Mouse (Mus musculus) MEL (cell line): Measurements from ENCODE around the gene Spen. TPM values are rescaled to one million over a fixed set of nuclear protein-coding genes. Genes with fewer than 3 reads are reported as not detected.
A peak's percentile ranks its signal among the peaks of the same experiment; 100 is the strongest.

Experiments
- DNase-seq: peaks from one replicate; pipeline ENCODE4 v3.0.0; 2011; ENCODE audit warnings: low read depth, low spot score
- H3K27ac ChIP-seq: 2 replicates; pipeline ENCODE4 v1.5.1; 2012; ENCODE audit warnings: low read depth, mild to moderate bottlenecking, control low read depth, low read length, moderate library complexity; ENCODE audit not compliant: control insufficient read depth
- H3K27me3 ChIP-seq, 2 experiments: fragments of 150-350 bp in 1 of 2; sonication (generic) in 1 of 2; 2 replicates each; pipeline ENCODE4 v1.6.1; 2012; ENCODE audit warnings: low read length in 2 of 2, mild to moderate bottlenecking in 2 of 2, improper control_type of control experiment in 1 of 2, moderate library complexity in 1 of 2; ENCODE audit not compliant: insufficient read depth in 2 of 2, control insufficient read depth in 1 of 2
- H3K36me3 ChIP-seq, 2 experiments: 2 replicates each; pipeline ENCODE4 v1.6.1; 2012 to 2014; ENCODE audit warnings: low read length in 2 of 2, improper control_type of control experiment in 1 of 2, inconsistent platforms in 1 of 2, mild to moderate bottlenecking in 1 of 2; ENCODE audit not compliant: insufficient read depth in 2 of 2, control insufficient read depth in 1 of 2
- H3K4me1 ChIP-seq, 2 experiments: fragments of 150-350 bp in 1 of 2; sonication (generic) in 1 of 2; 2 replicates each; pipeline ENCODE4 v1.6.1; 2012; ENCODE audit warnings: low read length in 2 of 2, improper control_type of control experiment in 1 of 2, mild to moderate bottlenecking in 1 of 2; ENCODE audit not compliant: insufficient read depth in 2 of 2, control insufficient read depth in 1 of 2
- H3K4me3 ChIP-seq, 2 experiments: fragments of 150-350 bp in 1 of 2; sonication (generic) in 1 of 2; 2 replicates each; pipeline ENCODE4 v1.5.1; 2012; ENCODE audit warnings: low read depth in 2 of 2, low read length in 2 of 2, mild to moderate bottlenecking in 2 of 2, moderate library complexity in 2 of 2, control low read depth in 1 of 2, improper control_type of control experiment in 1 of 2; ENCODE audit not compliant: control insufficient read depth in 1 of 2, insufficient read depth in 1 of 2
- H3K79me2 ChIP-seq: 2 replicates; pipeline ENCODE4 v1.6.1; 2012; ENCODE audit warnings: mild to moderate bottlenecking, low read length, moderate library complexity; ENCODE audit not compliant: control insufficient read depth, poor library complexity, insufficient read depth
- H3K9ac ChIP-seq: 2 replicates; pipeline ENCODE4 v1.6.1; 2012; ENCODE audit warnings: low read depth, mild to moderate bottlenecking, control low read depth, low read length, moderate library complexity; ENCODE audit not compliant: control insufficient read depth, poor library complexity, severe bottlenecking
- H3K9me3 ChIP-seq: fragments of 150-350 bp; sonication (generic); replicated peaks from 2 replicates; pipeline ENCODE4 v1.6.1; 2012; ENCODE audit warnings: mild to moderate bottlenecking, low read length, improper control_type of control experiment, moderate library complexity; ENCODE audit not compliant: insufficient read depth
- CHD2 ChIP-seq: IDR thresholded peaks from 2 replicates; pipeline ENCODE4 v1.6.1; 2011; ENCODE audit warnings: low read length, improper control_type of control experiment
- ELF1 ChIP-seq: IDR thresholded peaks from 2 replicates; pipeline ENCODE4 v1.6.1; 2014; ENCODE audit warnings: low read depth, mild to moderate bottlenecking, inconsistent platforms, low read length, improper control_type of control experiment, moderate library complexity
- EP300 ChIP-seq, 2 experiments: IDR thresholded peaks; 2 replicates each; pipeline ENCODE4 v1.6.1; 2011; ENCODE audit warnings: improper control_type of control experiment in 2 of 2, low read length in 2 of 2, low read depth in 1 of 2, mild to moderate bottlenecking in 1 of 2
- ETS1 ChIP-seq: IDR thresholded peaks from 2 replicates; pipeline ENCODE4 v1.6.1; 2012; ENCODE audit warnings: low read depth, mild to moderate bottlenecking, inconsistent platforms, low read length, improper control_type of control experiment, moderate library complexity
- GATA1 ChIP-seq: IDR thresholded peaks from 2 replicates; pipeline ENCODE4 v1.6.1; 2011; ENCODE audit warnings: low read depth, low read length, improper control_type of control experiment
- JUND ChIP-seq: IDR thresholded peaks from 2 replicates; pipeline ENCODE4 v1.6.1; 2011; ENCODE audit warnings: low read depth, mild to moderate bottlenecking, improper control_type of control experiment, low read length
- KAT2A ChIP-seq: conservative IDR thresholded peaks from 2 replicates; pipeline ENCODE4 v1.6.1; 2012; ENCODE audit warnings: low read depth, low read length, improper control_type of control experiment, inconsistent platforms
- MAZ ChIP-seq: IDR thresholded peaks from 2 replicates; pipeline ENCODE4 v1.6.1; 2012; ENCODE audit warnings: low read depth, mild to moderate bottlenecking, inconsistent platforms, low read length, improper control_type of control experiment
- MEF2A ChIP-seq: IDR thresholded peaks from 2 replicates; pipeline ENCODE4 v1.6.1; 2014; ENCODE audit warnings: low read depth, mild to moderate bottlenecking, inconsistent platforms, low read length, improper control_type of control experiment; ENCODE audit not compliant: poor library complexity, insufficient replicate concordance, severe bottlenecking; ENCODE audit errors: extremely low read depth
- MXI1 ChIP-seq: IDR thresholded peaks from 2 replicates; pipeline ENCODE4 v1.6.1; 2011; ENCODE audit warnings: mild to moderate bottlenecking, low read depth, low read length, improper control_type of control experiment
- NRF1 ChIP-seq: IDR thresholded peaks from 2 replicates; pipeline ENCODE4 v1.6.1; 2014; ENCODE audit warnings: low read depth, mild to moderate bottlenecking, inconsistent platforms, low read length, improper control_type of control experiment, moderate library complexity; ENCODE audit not compliant: poor library complexity, insufficient read depth, severe bottlenecking
- POLR2A ChIP-seq, 2 experiments: IDR thresholded peaks; 2 replicates each; pipeline ENCODE4 v1.6.1; 2011 to 2012; ENCODE audit warnings: low read length in 2 of 2, mild to moderate bottlenecking in 2 of 2, control low read depth in 1 of 2, improper control_type of control experiment in 1 of 2, low read depth in 1 of 2, moderate library complexity in 1 of 2; ENCODE audit not compliant: control insufficient read depth in 1 of 2, insufficient read depth in 1 of 2, poor library complexity in 1 of 2
- POLR2AphosphoS2 ChIP-seq: IDR thresholded peaks from 2 replicates; pipeline ENCODE4 v1.6.1; 2011; ENCODE audit warnings: low read length, improper control_type of control experiment
- RAD21 ChIP-seq: IDR thresholded peaks from 2 replicates; pipeline ENCODE4 v1.6.1; 2011; ENCODE audit warnings: mild to moderate bottlenecking, low read depth, low read length, improper control_type of control experiment
- TAL1 ChIP-seq: IDR thresholded peaks from 2 replicates; pipeline ENCODE4 v1.6.1; 2012; ENCODE audit warnings: mild to moderate bottlenecking, inconsistent platforms, low read length, moderate library complexity, mixed read lengths
- TBP ChIP-seq: IDR thresholded peaks from 2 replicates; pipeline ENCODE4 v1.8.0; 2011; ENCODE audit warnings: low read depth, low read length, improper control_type of control experiment
- TCF12 ChIP-seq: IDR thresholded peaks from 2 replicates; pipeline ENCODE4 v1.6.1; 2014; ENCODE audit warnings: low read depth, mild to moderate bottlenecking, inconsistent platforms, low read length, improper control_type of control experiment, moderate library complexity
- USF1 ChIP-seq: IDR thresholded peaks from 2 replicates; pipeline ENCODE4 v1.6.1; 2014; ENCODE audit warnings: low read depth, mild to moderate bottlenecking, inconsistent platforms, low read length, improper control_type of control experiment, moderate library complexity
- ZC3H11A ChIP-seq: IDR thresholded peaks from 2 replicates; pipeline ENCODE4 v1.6.1; 2012; ENCODE audit warnings: low read depth, mild to moderate bottlenecking, inconsistent platforms, low read length, improper control_type of control experiment
- ZKSCAN1 ChIP-seq: IDR thresholded peaks from 2 replicates; pipeline ENCODE4 v1.6.1; 2012; ENCODE audit warnings: low read depth, mild to moderate bottlenecking, inconsistent platforms, low read length, improper control_type of control experiment, moderate library complexity
- ZMIZ1 ChIP-seq: IDR thresholded peaks from 2 replicates; pipeline ENCODE4 v1.6.1; 2012; ENCODE audit warnings: low read depth, mild to moderate bottlenecking, inconsistent platforms, low read length, improper control_type of control experiment, moderate library complexity
- ZNF384 ChIP-seq: IDR thresholded peaks from 2 replicates; pipeline ENCODE4 v1.6.1; 2012; ENCODE audit warnings: low read depth, mild to moderate bottlenecking, inconsistent platforms, low read length, improper control_type of control experiment
- polyA plus RNA-seq, 2 experiments: library from polyadenylated mRNA; stranded (reverse) in 1 of 2; unstranded in 1 of 2; fragments of >175 nt in 1 of 2; fragments of >200 nt in 1 of 2; gene quantifications; 2 replicates each; pipeline versions ENCODE4 v1.2.1 to v1.2.4; 2012; ENCODE audit warnings: low replicate concordance in 2 of 2, low read depth in 1 of 2; ENCODE audit not compliant: insufficient read length in 2 of 2, insufficient read depth in 1 of 2, missing spikeins in 1 of 2
- total RNA-seq: library from RNA; depleted of rRNA; stranded (reverse); fragments of 300-350 nt; gene quantifications from 2 replicates; pipeline ENCODE4 v1.2.3, GENCODE M21; 2012

The Spen gene
- total and polyA plus RNA-seq, 3 experiments: 11.9 to 102 (median 46.9) TPM

DNA sequence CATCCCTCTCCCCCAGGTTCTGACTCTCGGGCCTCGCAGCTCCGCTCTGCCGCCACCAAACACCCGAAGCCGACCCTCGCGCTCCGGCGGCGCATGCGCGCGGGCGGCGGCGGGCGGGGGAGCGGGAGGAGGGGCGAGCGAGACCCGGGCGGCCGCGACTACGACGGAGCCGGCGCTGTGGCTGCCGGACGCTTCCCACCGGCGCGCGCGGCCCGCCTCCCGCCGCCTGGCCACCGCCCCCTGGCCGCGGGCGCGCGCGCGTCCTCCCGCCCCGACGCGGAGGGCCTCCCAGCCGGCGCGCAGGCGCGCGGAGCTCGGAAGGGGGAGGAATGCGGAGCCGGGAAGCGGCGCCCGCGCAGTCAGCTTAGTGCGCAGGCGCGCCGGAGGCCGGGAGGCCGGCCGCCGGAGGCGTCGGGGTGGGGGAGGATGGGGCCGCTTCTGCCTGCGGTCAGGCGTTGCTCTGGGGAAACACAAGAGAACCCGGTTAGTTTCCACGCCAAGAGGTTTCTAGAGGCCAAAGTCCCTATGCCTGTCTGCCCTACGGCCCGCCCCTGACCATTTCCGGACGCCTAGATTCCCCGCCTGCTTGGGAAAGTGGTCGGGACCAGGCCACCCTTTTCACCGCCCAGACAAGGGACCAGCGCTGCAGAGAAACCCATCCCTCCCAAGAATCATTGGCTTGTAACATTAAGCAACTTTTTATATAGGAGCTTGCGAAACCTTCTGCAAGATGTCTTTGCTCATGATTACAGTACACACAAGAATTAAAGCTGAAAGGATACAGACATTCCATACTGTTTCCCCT, at the start of gene Spen (continued):
- no peak for TF ChIP-seq ZKSCAN1
- peak; percentile 36; the same call in 1 of the 2 replicates for TF ChIP-seq TBP
- no peak for TF ChIP-seq ZNF384
- peak; percentile 47 for TF ChIP-seq MXI1
- TF ChIP-seq, all 39 proteins: peak for 13

- DNase-seq: no peak
- Histone ChIP-seq H3K4me1 (peaks cover 2 to 13% of the 10 kb centered on the region in 2 experiments; a peak in 2 of 4 replicates), H3K9ac (no peak overlapping the region), H3K27me3 (no peaks in the 10 kb centered on the region), H3K4me3 (no peak overlapping the region), H3K36me3 (peaks cover 0 to 5% of the 10 kb centered on the region in 2 experiments; a peak in 2 of 4 replicates), H3K79me2 (no peaks in the 10 kb centered on the region)
- TF ChIP-seq USF1 (no peak), MAZ (no peak), EP300 (IDR thresholded peaks at IDR 0.05; ENCODE audit: low read depth in 1 of 2, low read length in 2 of 2) (no peak), MEF2A (no peak), NRF1 (no peak)
- TF ChIP-seq, all 39 proteins: peak for 0
- H3K27ac ChIP-seq: no peak overlapping the region
- H3K9me3 ChIP-seq: no peaks in the 10 kb centered on the region
Observed at GRCm38 (mm10) chr4:141583919-141584318, 45.5 kb upstream of the Spen start.

DNA sequence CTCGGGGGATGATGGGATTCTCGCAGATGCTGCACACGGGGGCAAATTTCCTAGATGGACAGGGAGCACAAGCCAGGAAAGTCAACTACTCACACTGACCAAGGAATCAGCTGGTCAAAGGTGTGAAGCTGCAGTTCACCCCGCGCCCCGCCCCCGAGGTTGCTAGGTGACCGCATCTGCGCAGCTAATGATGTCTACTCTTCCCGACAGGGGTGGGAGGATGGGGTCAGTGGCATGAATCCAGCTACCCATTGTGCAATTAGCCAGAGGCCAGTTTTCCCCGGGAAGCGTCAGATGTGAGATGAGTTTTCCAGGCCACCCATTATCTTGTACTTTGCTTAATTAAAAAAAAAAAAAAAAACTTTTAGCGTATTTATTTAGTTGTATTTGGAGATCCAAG, 42.7 kb upstream of the Spen start:
- no peaks in the 10 kb centered on the region for H3K36me3 ChIP-seq
- TF ChIP-seq POLR2A (IDR thresholded peaks at IDR 0.05; ENCODE audit: control insufficient read depth in 1 of 2, insufficient read depth in 1 of 2, low read depth in 1 of 2, low read length in 2 of 2, poor library complexity in 1 of 2) (no peak), ZKSCAN1 (no peak), GATA1 (no peak), ETS1 (no peak), TAL1 (no peak), POLR2AphosphoS2 (no peak), JUND (no peak), ZMIZ1 (no peak), MAZ (no peak), NRF1 (no peak), EP300 (IDR thresholded peaks at IDR 0.05; ENCODE audit: low read depth in 1 of 2, low read length in 2 of 2) (no peak), KAT2A (no peak), ELF1 (no peak), RAD21 (no peak), ZC3H11A (no peak), CHD2 (no peak), TCF12 (no peak)
- no peaks in the 10 kb centered on the region for H3K79me2 ChIP-seq
- no peak for DNase-seq
- peaks cover 0 to 11% of the 10 kb centered on the region in 2 experiments; a peak in 1 of 4 replicates for H3K4me1 ChIP-seq
- no peak overlapping the region for H3K27ac ChIP-seq
- H3K9ac ChIP-seq: no peak overlapping the region
- H3K4me3 ChIP-seq: no peak overlapping the region
- no peaks in the 10 kb centered on the region for H3K9me3 ChIP-seq
- no peaks in the 10 kb centered on the region for H3K27me3 ChIP-seq
